Mouse (Mus musculus) cortical plate, adult 2 months (tissue): Measurements from ENCODE around the gene Snrk. TPM values are rescaled to one million over a fixed set of nuclear protein-coding genes. Genes with fewer than 3 reads are reported as not detected.
"Not testable (repeated sequence)": the region's sequence is repeated elsewhere in the genome, so short reads cannot be mapped to it uniquely, and the experiment has no call there.

ENCODE experiments used
- H3K27ac ChIP-seq: fragments of 200-500 bp; 2 replicates; pipeline ENCODE4 v1.5.1; 2012; ENCODE audit warnings: low read length, control low read depth, inconsistent platforms; ENCODE audit not compliant: insufficient read depth
- H3K4me1 ChIP-seq: fragments of 200-500 bp; 2 replicates; pipeline ENCODE4 v1.6.1; 2011; ENCODE audit warnings: low read length; ENCODE audit not compliant: control insufficient read depth, insufficient read depth
- H3K4me3 ChIP-seq: fragments of 200-500 bp; 2 replicates; pipeline ENCODE4 v1.5.1; 2011; ENCODE audit warnings: mild to moderate bottlenecking, low read length, control low read depth; ENCODE audit not compliant: insufficient read depth
- CTCF ChIP-seq: fragments of 200-500 bp; IDR thresholded peaks from 2 replicates; pipeline ENCODE4 v1.5.1; 2011; ENCODE audit warnings: mild to moderate bottlenecking, control low read depth, low read length; ENCODE audit not compliant: insufficient read depth; ENCODE audit errors: extremely low read depth
- POLR2A ChIP-seq: fragments of 200-500 bp; IDR thresholded peaks from 2 replicates; pipeline ENCODE4 v1.6.1; 2011; ENCODE audit warnings: mild to moderate bottlenecking, low read length, control low read depth; ENCODE audit not compliant: insufficient read depth; ENCODE audit errors: extremely low read depth
- polyA plus RNA-seq: library from polyadenylated mRNA; depleted of rRNA; stranded (reverse); fragments of >200 nt; gene quantifications from 2 replicates; pipeline ENCODE4 v1.2.3, GENCODE M21; 2012

Gene Snrk
- polyA plus RNA-seq, 1 experiment, result 78.6 TPM

DNA sequence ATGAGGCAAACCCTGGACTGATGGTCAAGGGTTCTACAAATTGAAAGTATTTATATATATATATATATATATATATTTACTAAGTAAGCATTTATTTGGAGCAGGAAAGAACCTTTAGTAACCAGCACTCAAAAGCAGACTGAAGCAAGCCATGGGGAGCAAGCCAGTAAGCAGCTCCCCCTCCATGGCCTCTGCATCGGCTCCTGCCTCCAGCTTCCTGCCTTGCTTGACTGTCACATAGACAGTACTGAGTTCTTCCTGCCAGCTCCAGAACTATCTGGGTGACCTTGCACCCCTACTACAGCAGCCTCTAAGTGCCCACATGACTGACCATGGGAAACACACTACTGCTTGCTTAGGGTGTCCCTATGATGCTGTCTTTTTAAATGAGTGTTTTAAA is 35.4 kb downstream of the Snrk start:
- no peak overlapping the region for H3K4me3 ChIP-seq
- H3K27ac ChIP-seq, result no peak overlapping the region
- peaks cover 3% of the 10 kb centered on the region; the same call in 1 of the 2 replicates for H3K4me1 ChIP-seq
- TF ChIP-seq CTCF (no peak), POLR2A (no peak)

GRCm38 (mm10) chr9:122153436-122153835 is 36.4 kb downstream of the Snrk start:
- no peak overlapping the region for H3K27ac ChIP-seq
- peaks cover 8% of the 10 kb centered on the region for H3K4me1 ChIP-seq
- TF ChIP-seq POLR2A (no peak), CTCF (no peak)
- no peak overlapping the region for H3K4me3 ChIP-seq

GRCm38 (mm10) chr9:122155193-122155592 is 38.1 kb downstream of the Snrk start:
- TF ChIP-seq CTCF (no peak), POLR2A (no peak)
- H3K27ac ChIP-seq, result no peak overlapping the region
- no peak overlapping the region for H3K4me3 ChIP-seq
- peaks cover 8% of the 10 kb centered on the region for H3K4me1 ChIP-seq

GRCm38 (mm10) chr9:122156389-122157078 is 39.5 kb downstream of the Snrk start:
- Histone ChIP-seq H3K4me3 (no peak overlapping the region), H3K27ac (no peak overlapping the region), H3K4me1 (peaks cover 8% of the 10 kb centered on the region)
- TF ChIP-seq POLR2A, result no peak
- 0 out of 2 replicates have a peak, but pooled peaks have one; percentile 8 for TF ChIP-seq CTCF

- Histone ChIP-seq H3K4me3 (no peak overlapping the region), H3K27ac (no peak overlapping the region), H3K4me1 (peaks cover 8% of the 10 kb centered on the region)
- no peak for TF ChIP-seq POLR2A
- no peak for TF ChIP-seq CTCF
Observed at GRCm38 (mm10) chr9:122157079-122157441, 40.0 kb downstream of the Snrk start.

DNA sequence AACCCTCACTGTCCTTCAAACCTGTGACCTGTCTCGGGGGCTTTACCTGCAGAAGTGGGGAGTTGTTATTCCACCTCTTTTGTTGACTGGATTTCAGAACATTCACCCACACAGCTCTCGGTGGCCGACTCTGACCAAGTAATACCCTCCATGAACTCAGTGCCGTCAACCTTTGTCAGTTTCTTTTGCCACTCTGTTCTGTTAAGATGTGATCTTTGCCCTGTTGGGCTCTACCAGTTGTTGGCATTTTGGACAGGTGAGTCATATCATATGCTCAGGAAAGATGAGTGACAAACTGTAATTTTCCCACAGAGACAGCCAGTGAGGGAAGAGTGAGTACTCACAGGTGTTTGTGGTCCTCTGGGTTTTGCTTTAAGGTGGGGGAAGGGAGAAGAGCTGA is 47.5 kb downstream of the Snrk start:
- no peaks in the 10 kb centered on the region for H3K4me1 ChIP-seq
- no peak overlapping the region for H3K4me3 ChIP-seq
- H3K27ac ChIP-seq, result no peak overlapping the region
- TF ChIP-seq CTCF, result no peak
- TF ChIP-seq POLR2A, result no peak

GRCm38 (mm10) chr9:122167719-122168118 is 50.7 kb downstream of the Snrk start:
- not testable (repeated sequence) for H3K4me1 ChIP-seq, H3K4me3 ChIP-seq, H3K27ac ChIP-seq

DNA sequence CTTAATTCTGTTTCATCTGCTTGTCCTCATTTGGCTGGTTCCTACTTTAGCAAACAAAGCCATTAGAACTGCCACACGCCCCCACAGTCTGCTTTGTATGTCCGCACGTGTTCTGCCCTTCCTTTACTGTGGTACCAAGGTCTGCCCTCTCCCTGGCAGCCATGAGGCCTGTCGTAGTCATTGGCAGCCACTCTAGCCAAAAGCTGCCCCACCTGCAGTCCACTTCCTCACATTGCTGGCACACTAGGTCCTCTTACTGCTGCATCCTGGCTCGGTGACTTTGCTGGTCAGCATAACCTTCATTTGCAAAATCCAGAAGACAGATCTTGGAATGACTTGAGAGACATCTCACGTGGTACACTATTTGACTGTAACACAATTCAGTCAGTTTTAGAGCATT is 52.8 kb downstream of the Snrk start:
- Histone ChIP-seq H3K4me3 (no peak overlapping the region), H3K4me1 (no peaks in the 10 kb centered on the region), H3K27ac (no peak overlapping the region)
- TF ChIP-seq POLR2A (no peak), CTCF (no peak)

- no peaks in the 10 kb centered on the region for H3K4me1 ChIP-seq
- no peak overlapping the region for H3K27ac ChIP-seq
- no peak overlapping the region for H3K4me3 ChIP-seq
- TF ChIP-seq CTCF (no peak), POLR2A (no peak)
Observed at GRCm38 (mm10) chr9:122172612-122173186, 55.6 kb downstream of the Snrk start.

DNA sequence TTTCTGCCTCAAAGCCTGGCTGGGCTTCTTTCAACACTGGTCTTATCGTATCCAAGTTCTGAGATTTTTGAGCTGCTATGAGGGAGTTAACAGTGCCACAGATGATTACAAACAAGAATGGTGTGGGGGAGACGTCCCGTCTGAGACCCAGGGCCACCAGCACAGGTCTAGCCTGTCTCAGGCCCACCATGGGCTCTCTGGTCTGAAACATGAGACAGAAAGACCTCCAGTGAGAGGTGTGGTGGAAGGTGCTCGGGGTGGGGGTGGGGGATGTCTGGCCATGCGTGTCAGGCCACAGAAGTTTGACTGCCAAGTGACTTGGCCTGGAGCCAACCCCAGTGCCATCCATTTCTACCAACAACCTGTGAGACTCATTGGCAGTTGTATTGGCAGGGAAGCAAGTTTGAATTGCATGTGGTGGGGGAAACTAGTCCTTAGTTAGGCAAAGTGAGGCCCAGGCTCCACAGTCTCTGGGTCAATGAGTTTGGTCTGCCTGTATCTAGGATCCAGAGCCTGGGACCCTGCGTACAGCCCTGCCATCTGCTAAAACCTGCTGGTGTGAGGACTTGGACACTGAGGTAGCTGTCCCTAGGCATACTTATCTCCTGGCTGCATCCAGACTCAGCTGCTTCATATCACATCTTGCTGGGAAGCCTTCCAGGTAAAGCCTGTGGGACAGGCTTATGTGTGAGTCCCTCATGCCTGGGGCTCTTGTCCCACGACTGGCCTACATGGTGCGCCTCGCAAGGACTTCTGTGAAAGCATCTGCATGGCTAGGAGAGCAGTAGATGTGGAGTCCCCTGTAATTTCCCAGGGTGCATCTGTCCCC is 56.6 kb downstream of the Snrk start:
- no peaks in the 10 kb centered on the region for H3K4me1 ChIP-seq
- H3K4me3 ChIP-seq, result no peak overlapping the region
- no peak overlapping the region for H3K27ac ChIP-seq
- no peak for TF ChIP-seq POLR2A
- no peak for TF ChIP-seq CTCF
